Mouse (Mus musculus): ENCODE measurements around the gene Parp16. TPM values are rescaled to one million over a fixed set of nuclear protein-coding genes. Genes with fewer than 3 reads are reported as not detected.

Parp16 gene
- polyA plus RNA-seq, 1 experiment from 2014 or later, result 4.2 TPM

DNA sequence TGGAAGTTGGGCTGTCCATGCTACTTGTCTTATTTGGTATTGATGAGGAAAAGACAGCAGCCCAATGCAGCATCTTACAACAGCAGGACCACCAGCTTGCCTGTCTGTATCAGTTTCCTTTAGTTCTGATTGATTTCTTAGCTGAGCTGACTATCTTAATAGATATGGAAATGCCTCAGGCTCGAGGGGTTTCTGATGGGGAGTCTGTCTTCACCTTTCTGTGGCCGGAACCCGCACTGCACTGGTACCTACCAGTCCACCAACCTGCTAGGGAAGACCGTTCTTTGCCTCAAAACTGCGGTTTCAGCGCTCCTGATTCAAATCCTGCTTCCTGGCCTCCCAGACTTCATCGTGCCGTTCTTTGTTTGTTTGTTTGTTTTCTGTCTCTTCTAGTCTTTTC lies 33.3 kb upstream of the Parp16 start:
- H3K4me3 ChIP-seq (ENCODE audit: low read depth, low read length), result no peak overlapping the region
- H3K4me2 ChIP-seq (ENCODE audit: low read length), result peak overlapping the region; percentile 81; the same call in 1 of the 2 replicates
- no peaks in the 10 kb centered on the region for H3K36me3 ChIP-seq (ENCODE audit: control insufficient read depth, insufficient read depth, low read length)
- H3K9ac ChIP-seq (ENCODE audit: low read length), result no peak overlapping the region
- no peak for ATAC-seq
- no peaks in the 10 kb centered on the region for H3K9me3 ChIP-seq (replicated peaks; ENCODE audit: control insufficient read depth, low read length)
- no peak for DNase-seq (ENCODE audit: low spot score)
- peaks cover 34% of the 10 kb centered on the region for H3K4me1 ChIP-seq (ENCODE audit: control insufficient read depth, insufficient read depth, low read length)
- peak overlapping the region; percentile 84; the same call in 1 of the 2 replicates for H3K27ac ChIP-seq (ENCODE audit: low read depth, low read length)
- no peaks in the 10 kb centered on the region for H3K27me3 ChIP-seq (replicated peaks; ENCODE audit: control insufficient read depth, insufficient read depth, low read length)
- 7% methylated on average over 8 of the region's 8 CpGs for WGBS

DNA sequence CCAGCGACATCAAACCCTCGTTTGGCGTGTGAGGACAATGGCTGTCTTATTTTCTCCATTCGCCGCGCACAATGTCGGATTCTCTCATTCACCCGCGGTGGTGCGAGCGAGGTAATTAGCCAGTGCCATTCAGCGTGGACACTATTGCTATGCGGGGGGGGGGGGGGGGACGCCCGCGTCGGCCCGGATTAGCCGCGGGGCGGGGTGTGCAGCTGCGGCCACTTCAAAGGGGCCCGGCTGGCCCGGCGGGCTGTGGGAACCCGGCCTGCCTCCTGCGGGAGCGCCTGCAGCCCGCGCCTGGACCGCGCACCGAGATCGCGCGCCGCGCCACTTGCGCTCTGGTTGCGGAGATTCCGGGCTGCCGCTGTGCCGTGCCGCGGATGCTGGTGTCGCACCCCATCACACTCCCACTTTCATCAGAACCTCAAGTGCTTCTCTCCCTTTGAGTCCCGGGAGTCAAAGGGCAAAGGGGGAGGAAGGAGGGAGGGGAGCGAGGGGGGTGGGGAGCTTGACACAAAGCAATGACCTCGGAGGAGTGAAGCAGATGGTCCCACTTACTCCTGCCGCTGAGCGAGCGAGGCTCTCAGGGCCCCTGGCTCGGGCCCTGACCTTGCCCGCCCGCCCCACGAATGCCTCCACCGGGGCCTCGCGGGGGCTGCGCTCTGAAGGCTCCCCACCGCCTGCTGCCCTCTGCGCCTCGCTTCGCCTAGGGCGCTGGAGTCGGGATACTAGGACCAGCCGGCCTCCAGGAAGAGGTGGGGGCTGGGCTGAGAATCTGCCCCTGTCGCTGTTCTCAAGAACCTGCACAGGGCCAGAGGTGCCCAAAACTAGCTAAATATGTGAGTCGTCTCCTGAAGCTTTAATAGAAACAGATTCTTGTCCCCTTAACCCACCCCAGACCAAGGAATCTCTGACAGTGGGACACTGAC lies 32.2 kb upstream of the Parp16 start:
- Histone ChIP-seq H3K4me1 (ENCODE audit: control insufficient read depth, insufficient read depth, low read length) (peaks cover 29% of the 10 kb centered on the region), H3K27ac (ENCODE audit: low read depth, low read length) (peak overlapping the region; percentile 84), H3K9me3 (replicated peaks; ENCODE audit: control insufficient read depth, low read length) (no peaks in the 10 kb centered on the region), H3K4me3 (ENCODE audit: low read depth, low read length) (peak overlapping the region; percentile 41), H3K27me3 (replicated peaks; ENCODE audit: control insufficient read depth, insufficient read depth, low read length) (no peaks in the 10 kb centered on the region), H3K36me3 (ENCODE audit: control insufficient read depth, insufficient read depth, low read length) (no peaks in the 10 kb centered on the region), H3K4me2 (ENCODE audit: low read length) (peak overlapping the region; percentile 81), H3K9ac (ENCODE audit: low read length) (peak overlapping the region; percentile 69)
- DNase-seq (ENCODE audit: low spot score) (peak; percentile 80), ATAC-seq (peak; percentile 91)
- WGBS, result under 1% methylated on average over 61 of the region's 69 CpGs

- H3K4me3 ChIP-seq (ENCODE audit: low read depth, low read length), result no peak overlapping the region
- 21% methylated on average over 1 of the region's 1 CpGs for WGBS
- H3K4me2 ChIP-seq (ENCODE audit: low read length), result no peak overlapping the region
- H3K27me3 ChIP-seq (replicated peaks; ENCODE audit: control insufficient read depth, insufficient read depth, low read length), result no peaks in the 10 kb centered on the region
- DNase-seq (ENCODE audit: low spot score) (peak; percentile 45), ATAC-seq (no peak)
- no peaks in the 10 kb centered on the region for H3K9me3 ChIP-seq (replicated peaks; ENCODE audit: control insufficient read depth, low read length)
- no peaks in the 10 kb centered on the region for H3K36me3 ChIP-seq (ENCODE audit: control insufficient read depth, insufficient read depth, low read length)
- no peak overlapping the region for H3K27ac ChIP-seq (ENCODE audit: low read depth, low read length)
- no peak overlapping the region for H3K9ac ChIP-seq (ENCODE audit: low read length)
- peaks cover 33% of the 10 kb centered on the region for H3K4me1 ChIP-seq (ENCODE audit: control insufficient read depth, insufficient read depth, low read length)
These were observed 30.3 kb upstream of the Parp16 start for GRCm38 (mm10) chr9:65164870-65165269.

- WGBS, result 84% methylated on average over 9 of the region's 9 CpGs
- Histone ChIP-seq H3K4me3 (ENCODE audit: low read depth, low read length) (no peak overlapping the region), H3K4me1 (ENCODE audit: control insufficient read depth, insufficient read depth, low read length) (peaks cover 22% of the 10 kb centered on the region), H3K9ac (ENCODE audit: low read length) (no peak overlapping the region), H3K27ac (ENCODE audit: low read depth, low read length) (no peak overlapping the region), H3K27me3 (replicated peaks; ENCODE audit: control insufficient read depth, insufficient read depth, low read length) (no peaks in the 10 kb centered on the region), H3K9me3 (replicated peaks; ENCODE audit: control insufficient read depth, low read length) (no peaks in the 10 kb centered on the region), H3K4me2 (ENCODE audit: low read length) (no peak overlapping the region), H3K36me3 (ENCODE audit: control insufficient read depth, insufficient read depth, low read length) (no peaks in the 10 kb centered on the region)
- ATAC-seq (no peak), DNase-seq (ENCODE audit: low spot score) (no peak)
These were observed 28.8 kb upstream of the Parp16 start for GRCm38 (mm10) chr9:65166386-65166785.

DNA sequence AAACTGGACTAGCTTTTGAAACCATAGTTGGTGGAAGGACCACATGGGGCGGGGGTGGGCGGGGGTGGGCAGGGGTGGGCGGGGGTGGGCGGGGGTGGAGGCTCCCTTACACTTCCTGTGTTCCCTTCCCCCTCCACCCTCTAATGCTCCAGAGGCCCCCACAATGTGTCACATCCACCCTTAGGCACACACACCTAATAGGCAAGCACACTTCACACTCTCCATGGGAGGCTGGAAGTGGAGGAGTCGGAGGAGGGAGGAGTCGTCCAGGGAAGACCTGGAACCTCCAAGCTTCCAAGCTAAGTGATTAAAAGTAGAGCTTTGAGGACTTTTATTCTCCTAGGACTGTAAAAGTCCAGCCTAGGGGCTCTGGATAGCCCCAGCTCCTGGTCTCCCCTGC lies 26.6 kb upstream of the Parp16 start:
- DNase-seq (ENCODE audit: low spot score), result no peak
- H3K9me3 ChIP-seq (replicated peaks; ENCODE audit: control insufficient read depth, low read length), result no peaks in the 10 kb centered on the region
- 52% methylated on average over 4 of the region's 6 CpGs for WGBS
- no peak overlapping the region for H3K4me2 ChIP-seq (ENCODE audit: low read length)
- H3K36me3 ChIP-seq (ENCODE audit: control insufficient read depth, insufficient read depth, low read length), result no peaks in the 10 kb centered on the region
- H3K4me1 ChIP-seq (ENCODE audit: control insufficient read depth, insufficient read depth, low read length), result 0 out of 2 replicates have a peak, but pooled peaks cover 4% of the 10 kb centered on the region
- no peak overlapping the region for H3K4me3 ChIP-seq (ENCODE audit: low read depth, low read length)
- no peaks in the 10 kb centered on the region for H3K27me3 ChIP-seq (replicated peaks; ENCODE audit: control insufficient read depth, insufficient read depth, low read length)
- no peak overlapping the region for H3K27ac ChIP-seq (ENCODE audit: low read depth, low read length)
- ATAC-seq, result no peak
- no peak overlapping the region for H3K9ac ChIP-seq (ENCODE audit: low read length)

GRCm38 (mm10) chr9:65168952-65169351 lies 26.2 kb upstream of the Parp16 start:
- no peaks in the 10 kb centered on the region for H3K9me3 ChIP-seq (replicated peaks; ENCODE audit: control insufficient read depth, low read length)
- H3K9ac ChIP-seq (ENCODE audit: low read length), result no peak overlapping the region
- no peaks in the 10 kb centered on the region for H3K27me3 ChIP-seq (replicated peaks; ENCODE audit: control insufficient read depth, insufficient read depth, low read length)
- no peak overlapping the region for H3K4me3 ChIP-seq (ENCODE audit: low read depth, low read length)
- no peaks in the 10 kb centered on the region for H3K36me3 ChIP-seq (ENCODE audit: control insufficient read depth, insufficient read depth, low read length)
- no peak overlapping the region for H3K4me2 ChIP-seq (ENCODE audit: low read length)
- 0 out of 2 replicates have a peak, but pooled peaks cover 4% of the 10 kb centered on the region for H3K4me1 ChIP-seq (ENCODE audit: control insufficient read depth, insufficient read depth, low read length)
- 42% methylated on average over 4 of the region's 4 CpGs for WGBS
- DNase-seq (ENCODE audit: low spot score) (no peak), ATAC-seq (no peak)
- no peak overlapping the region for H3K27ac ChIP-seq (ENCODE audit: low read depth, low read length)

DNA sequence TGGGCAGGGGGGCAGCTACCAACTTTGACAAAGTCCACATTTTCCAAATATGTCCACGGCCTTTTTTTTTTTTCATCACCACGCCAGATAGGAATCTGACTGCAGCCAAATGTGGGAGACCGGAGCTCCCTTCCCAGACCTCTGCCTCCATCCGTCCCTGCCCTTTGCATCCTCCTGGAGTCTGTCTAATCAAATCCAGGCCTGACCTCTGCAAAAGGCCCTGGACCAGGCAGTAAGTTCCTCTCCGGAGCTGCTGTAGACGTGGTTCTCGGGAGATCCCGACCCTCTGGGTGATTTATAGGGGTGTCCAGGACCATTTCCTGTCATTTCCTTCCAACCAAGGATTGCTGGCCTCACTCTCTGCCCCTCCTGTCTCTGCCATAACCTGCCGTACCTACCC lies 22.5 kb upstream of the Parp16 start:
- 88% methylated on average over 9 of the region's 9 CpGs for WGBS
- Histone ChIP-seq H3K9ac (ENCODE audit: low read length) (no peak overlapping the region), H3K4me3 (ENCODE audit: low read depth, low read length) (no peak overlapping the region), H3K4me2 (ENCODE audit: low read length) (no peak overlapping the region), H3K9me3 (replicated peaks; ENCODE audit: control insufficient read depth, low read length) (no peaks in the 10 kb centered on the region), H3K27me3 (replicated peaks; ENCODE audit: control insufficient read depth, insufficient read depth, low read length) (no peaks in the 10 kb centered on the region), H3K27ac (ENCODE audit: low read depth, low read length) (no peak overlapping the region), H3K4me1 (ENCODE audit: control insufficient read depth, insufficient read depth, low read length) (peaks cover 26% of the 10 kb centered on the region), H3K36me3 (ENCODE audit: control insufficient read depth, insufficient read depth, low read length) (no peaks in the 10 kb centered on the region)
- no peak for ATAC-seq
- no peak for DNase-seq (ENCODE audit: low spot score)

GRCm38 (mm10) chr9:65175234-65175938 lies 19.8 kb upstream of the Parp16 start:
- WGBS, result 11% methylated on average over 5 of the region's 5 CpGs
- Histone ChIP-seq H3K4me2 (ENCODE audit: low read length) (peak overlapping the region; percentile 25; the same call in 1 of the 2 replicates), H3K4me3 (ENCODE audit: low read depth, low read length) (no peak overlapping the region), H3K27ac (ENCODE audit: low read depth, low read length) (peak overlapping the region; percentile 96), H3K9ac (ENCODE audit: low read length) (peak overlapping the region; percentile 43), H3K4me1 (ENCODE audit: control insufficient read depth, insufficient read depth, low read length) (peaks cover 50% of the 10 kb centered on the region), H3K9me3 (replicated peaks; ENCODE audit: control insufficient read depth, low read length) (no peaks in the 10 kb centered on the region), H3K27me3 (replicated peaks; ENCODE audit: control insufficient read depth, insufficient read depth, low read length) (no peaks in the 10 kb centered on the region), H3K36me3 (ENCODE audit: control insufficient read depth, insufficient read depth, low read length) (0 out of 2 replicates have a peak, but pooled peaks cover 3% of the 10 kb centered on the region)
- ATAC-seq (no peak), DNase-seq (ENCODE audit: low spot score) (peak; percentile 61)

All from forebrain, embryonic 14.5 days (tissue).